In genomic region chr11:45853916-45854315, GRCm38 (mm10) we compare ENCODE assay signal across 16 mouse cellular contexts. TPM values are rescaled to one million over a fixed set of nuclear protein-coding genes. Genes with fewer than 3 reads are reported as not detected.
DNase-seq lines count a peak whose midpoint lies in the region; ATAC-seq and TF ChIP-seq lines count a peak whose summit lies in the region.
"Had no signal": no experiment of that assay in that cellular context is flagged by ENCODE, and none has a peak within 500 bp of the region (broad histone marks: within the 10 kb centered on the region; RNA-seq: fewer than 3 reads in every experiment).

No protein-coding gene starts in this region.

- ATAC-seq in erythroblast, adult 5-6 weeks (replicated peaks; ENCODE audit: low FRiP score, poor library complexity, severe bottlenecking), result no peak
- peak; percentile 46 for ATAC-seq in liver, embryonic 11.5 days (replicated peaks; ENCODE audit: low FRiP score)
- ATAC-seq in limb, embryonic 14.5 days (ENCODE audit: low FRiP score, low read depth), result no peak
- ATAC-seq: midbrain, embryonic 13.5 days had no signal

- H3K36me3 ChIP-seq in erythroblast, embryonic 14.5 days (ENCODE audit: control insufficient read depth), result peaks cover 56% of the 10 kb centered on the region
- peaks cover 9% of the 10 kb centered on the region for H3K36me3 ChIP-seq in liver, embryonic 11.5 days (ENCODE audit: control insufficient read depth, insufficient read depth, low read length)
- H3K36me3 ChIP-seq in limb, embryonic 14.5 days (ENCODE audit: control insufficient read depth, insufficient read depth, low read length), result peaks cover 13% of the 10 kb centered on the region
- H3K36me3 ChIP-seq in small intestine, adult 2 months (ENCODE audit: control insufficient read depth, insufficient read depth, low read length), result peaks cover 13% of the 10 kb centered on the region

- TF ChIP-seq CTCF in small intestine, adult 2 months (IDR thresholded peaks at IDR 0.05; ENCODE audit: extremely low read depth, insufficient read length, insufficient replicate concordance, low read depth, low read length), result no peak

- 73% methylated on average over 2 of the region's 2 CpGs for WGBS in liver, embryonic 11.5 days
- 96% methylated on average over 2 of the region's 2 CpGs for WGBS in limb, embryonic 14.5 days
- 56% methylated on average over 2 of the region's 2 CpGs for WGBS in small intestine, adult 2 months

- TF ChIP-seq POLR2A in limb, embryonic 14.5 days (IDR thresholded peaks at IDR 0.05; ENCODE audit: borderline replicate concordance, extremely low read depth, insufficient read depth, insufficient read length), result no peak
- no peak for TF ChIP-seq POLR2A in small intestine, adult 2 months (IDR thresholded peaks at IDR 0.05; ENCODE audit: low read depth, low read length)

- intact Hi-C loops in left cerebral cortex, postnatal 10 days (cut with DNase I), result no loop called here

- H3K4me1 ChIP-seq in erythroblast, embryonic 14.5 days (ENCODE audit: control insufficient read depth), result peaks cover 78% of the 10 kb centered on the region
- H3K4me1 ChIP-seq in liver, embryonic 11.5 days (replicated peaks; ENCODE audit: control insufficient read depth, insufficient read depth, low read length), result peaks cover 52% of the 10 kb centered on the region
- peaks cover 13% of the 10 kb centered on the region for H3K4me1 ChIP-seq in limb, embryonic 14.5 days (ENCODE audit: control insufficient read depth, insufficient read depth, low read length)
- peaks cover 19% of the 10 kb centered on the region for H3K4me1 ChIP-seq in small intestine, adult 2 months (ENCODE audit: control insufficient read depth, insufficient read depth, insufficient read length, low read length)

- H3K27ac ChIP-seq in liver, embryonic 11.5 days (ENCODE audit: low read depth, low read length), result peak overlapping the region; percentile 90
- H3K27ac ChIP-seq in limb, embryonic 14.5 days (replicated peaks; ENCODE audit: low read depth, low read length), result no peak overlapping the region
- peak overlapping the region; percentile 31; the same call in 1 of the 2 replicates for H3K27ac ChIP-seq in small intestine, adult 2 months (ENCODE audit: insufficient read depth, low read depth, low read length)
- H3K27ac ChIP-seq: forebrain, embryonic 10.5 days; hindbrain, embryonic 14.5 days; midbrain, embryonic 13.5 days had no signal

- peak overlapping the region; percentile 99 for H3K9ac ChIP-seq in liver, embryonic 11.5 days (ENCODE audit: low read depth, low read length)
- H3K9ac ChIP-seq in limb, embryonic 14.5 days (ENCODE audit: low read depth, low read length, severe bottlenecking), result no peak overlapping the region
- H3K9ac ChIP-seq: hindbrain, embryonic 14.5 days had no signal

- no peaks in the 10 kb centered on the region for H3K9me3 ChIP-seq in erythroblast, embryonic 14.5 days (ENCODE audit: control insufficient read depth, low read length)
- no peaks in the 10 kb centered on the region for H3K9me3 ChIP-seq in liver, embryonic 11.5 days (ENCODE audit: control insufficient read depth, low read length)
- H3K9me3 ChIP-seq in limb, embryonic 14.5 days (ENCODE audit: control insufficient read depth, low read length), result no peaks in the 10 kb centered on the region
- H3K9me3 ChIP-seq: forebrain, embryonic 10.5 days; midbrain, embryonic 13.5 days had no signal

- no peaks in the 10 kb centered on the region for H3K27me3 ChIP-seq in erythroblast, embryonic 14.5 days (ENCODE audit: control insufficient read depth)
- H3K27me3 ChIP-seq in liver, embryonic 11.5 days (replicated peaks; ENCODE audit: control insufficient read depth, insufficient read depth, low read length), result no peaks in the 10 kb centered on the region
- H3K27me3 ChIP-seq in limb, embryonic 14.5 days (ENCODE audit: control insufficient read depth, insufficient read depth, low read length), result no peaks in the 10 kb centered on the region
- H3K27me3 ChIP-seq in small intestine, adult 2 months (ENCODE audit: control insufficient read depth, insufficient read depth, low read length), result no peaks in the 10 kb centered on the region
- H3K27me3 ChIP-seq: midbrain, embryonic 13.5 days had no signal

- peak overlapping the region; percentile 85 for H3K4me2 ChIP-seq in liver, embryonic 11.5 days
- peak overlapping the region; percentile 76; the same call in 1 of the 2 replicates for H3K4me2 ChIP-seq in limb, embryonic 14.5 days (replicated peaks; ENCODE audit: low read depth, low read length, severe bottlenecking)

- H3K4me3 ChIP-seq in erythroblast, embryonic 14.5 days (replicated peaks), result peak overlapping the region; percentile 73
- peak overlapping the region; percentile 98 for H3K4me3 ChIP-seq in liver, embryonic 11.5 days (ENCODE audit: low read depth, low read length)
- no peak overlapping the region for H3K4me3 ChIP-seq in limb, embryonic 14.5 days (replicated peaks; ENCODE audit: low read length)
- no peak overlapping the region for H3K4me3 ChIP-seq in small intestine, adult 2 months (ENCODE audit: low read depth, low read length)

- DNase-seq in liver, embryonic 11.5 days (ENCODE audit: low spot score), result no peak
- no peak for DNase-seq in liver
- DNase-seq in limb, embryonic 14.5 days (ENCODE audit: low spot score), result no peak
- no peak for DNase-seq in left cerebral cortex, postnatal 10 days (ENCODE audit: extremely low spot score in 1 of 2, low spot score in 2 of 2)
- DNase-seq in B cell, adult 2 months, result no peak
- DNase-seq: cerebellum, postnatal 25 days; heart, postnatal 10 days; kidney, adult 8-10 months; lung, postnatal 10 days; right cerebral cortex, postnatal 14 days had no signal

RNA-seq across cellular contexts. Expression of gene Clint1, which starts 2.1 kb away (rescaled TPM):
- 1.7 and 2.0 TPM in 2 replicates for polyA plus RNA-seq in erythroblast, embryonic 14.5 days (2012)
- total RNA-seq in erythroblast, adult 5-6 weeks (2015; ENCODE audit: low replicate concordance), result 43.1 and 54.6 TPM in 2 replicates
- total RNA-seq in erythroblast, adult 5-6 weeks (2017; ENCODE audit: low replicate concordance), result 37.2 and 42.1 TPM in 2 replicates
- 102 and 113 TPM in 2 replicates for polyA plus RNA-seq in liver, embryonic 11.5 days (2014; fragmentation: Nextera tagmentation; extraction: Ambion mirVana)
- 99.8 and 102 TPM in 2 replicates for polyA plus RNA-seq in limb, embryonic 14.5 days (2012; rRNA removed)
- 77.3 and 81.3 TPM in 2 replicates for polyA plus RNA-seq in limb, embryonic 14.5 days (2014; fragmentation: Nextera tagmentation; extraction: Ambion mirVana)
- polyA plus RNA-seq in small intestine, adult 2 months (2012; rRNA removed), result 38.7 and 59.2 TPM in 2 replicates
- 10 to 100 TPM; 43.8 to 44.0 TPM for total RNA-seq in left cerebral cortex, postnatal 10 days (2021)

Comparison
In these comparisons a context has a peak if more than half of its experiments do, and no peak if none do; other contexts are left out.
1. H3K4me3 ChIP-seq: peak in erythroblast, embryonic 14.5 days (single experiment) and liver, embryonic 11.5 days (single experiment); none in limb, embryonic 14.5 days (single experiment) and small intestine, adult 2 months (single experiment).
2. RNA of gene Clint1, which starts 2.1 kb away (polyA plus RNA-seq): 102 to 113 TPM in liver, embryonic 11.5 days, 77.3 to 102 TPM in limb, embryonic 14.5 days and 38.7 to 59.2 TPM in small intestine, adult 2 months; 1.7 to 2.0 TPM in erythroblast, embryonic 14.5 days; every median in the first group is over 10 times any median in the second.